Mouse (Mus musculus) CD8-positive naive resting alpha-beta T cell, adult 57 days (primary cell): Measurements from ENCODE around the gene Smim23. TPM values are rescaled to one million over a fixed set of nuclear protein-coding genes. Genes with fewer than 3 reads are reported as not detected.

Experiments used
- total RNA-seq: library from RNA; stranded (reverse); gene quantifications from one replicate; pipeline ENCODE4 v1.2.4, GENCODE M21; 2023

Smim23 gene
- total RNA-seq = not detected

GRCm38 (mm10) chr11:32824505-32824904 lies at the start of gene Smim23:
Gene Smim23 (minus strand): TSS chr11:32824605.

Other genes with a start within 250 kb of the Smim23 start
- gene Fbxw11, start 181.9 kb downstream of the Smim23 start, total RNA-seq = 43.8 TPM